13 mouse cellular contexts compared by ENCODE assay signal in genomic region chr9:112188358-112188893, GRCm38 (mm10). TPM values are rescaled to one million over a fixed set of nuclear protein-coding genes. Genes with fewer than 3 reads are reported as not detected.
DNase-seq lines count a peak whose midpoint lies in the region; ATAC-seq and TF ChIP-seq lines count a peak whose summit lies in the region.
"Had no signal": no experiment of that assay in that cellular context is flagged by ENCODE, and none has a peak within 500 bp of the region (broad histone marks: within the 10 kb centered on the region; RNA-seq: fewer than 3 reads in every experiment).

No protein-coding gene starts in this region.

- H3K4me2 ChIP-seq in forebrain, embryonic 15.5 days (replicated peaks): no peak overlapping the region; the same call in 1 of the 2 replicates
- H3K4me2 ChIP-seq in forebrain, embryonic 11.5 days (ENCODE audit: low read depth, low read length, severe bottlenecking): no peak overlapping the region
- H3K4me2 ChIP-seq: liver, embryonic 11.5 days had no signal

- no peaks in the 10 kb centered on the region for H3K9me3 ChIP-seq in forebrain, embryonic 15.5 days
- no peaks in the 10 kb centered on the region for H3K9me3 ChIP-seq in forebrain, embryonic 11.5 days (ENCODE audit: control insufficient read depth, low read length)

- peaks cover 33% of the 10 kb centered on the region for H3K4me1 ChIP-seq in forebrain, embryonic 15.5 days
- peaks cover 7% of the 10 kb centered on the region; the same call in 1 of the 2 replicates for H3K4me1 ChIP-seq in forebrain, embryonic 11.5 days (replicated peaks; ENCODE audit: control insufficient read depth, insufficient read depth, low read length)
- peaks cover 20% of the 10 kb centered on the region for H3K4me1 ChIP-seq in olfactory bulb, adult 2 months (ENCODE audit: control insufficient read depth, insufficient read depth, low read length)

- peak overlapping the region; percentile 65 for H3K27ac ChIP-seq in forebrain, embryonic 15.5 days (replicated peaks)
- H3K27ac ChIP-seq in forebrain, embryonic 11.5 days (ENCODE audit: low read depth, low read length): no peak overlapping the region
- peak overlapping the region; percentile 96 for H3K27ac ChIP-seq in olfactory bulb, adult 2 months (ENCODE audit: insufficient read depth, low read depth, low read length)

- peaks cover 3% of the 10 kb centered on the region; the same call in 1 of the 2 replicates for H3K36me3 ChIP-seq in forebrain, embryonic 15.5 days
- no peaks in the 10 kb centered on the region for H3K36me3 ChIP-seq in forebrain, embryonic 11.5 days (ENCODE audit: control insufficient read depth, insufficient read depth, low read length)

- 21% methylated on average over 12 of the region's 12 CpGs for WGBS in forebrain, embryonic 15.5 days
- WGBS in forebrain, embryonic 11.5 days: 53% methylated on average over 12 of the region's 12 CpGs
- WGBS in olfactory bulb, adult 2 months: 22% methylated on average over 12 of the region's 12 CpGs

- TF ChIP-seq POLR2A in olfactory bulb, adult 2 months (IDR thresholded peaks at IDR 0.05; ENCODE audit: insufficient read depth, low read depth, low read length): no peak

- peak; percentile 29 for ATAC-seq in forebrain, embryonic 15.5 days (replicated peaks)
- no peak for ATAC-seq in forebrain, embryonic 11.5 days (replicated peaks; ENCODE audit: low FRiP score)
- ATAC-seq: Patski had no signal

- H3K27me3 ChIP-seq in forebrain, embryonic 15.5 days: no peaks in the 10 kb centered on the region
- no peaks in the 10 kb centered on the region; the same call in 1 of the 2 replicates for H3K27me3 ChIP-seq in forebrain, embryonic 11.5 days (ENCODE audit: control insufficient read depth, insufficient read depth, low read length)

- DNase-seq in forebrain, embryonic 11.5 days (ENCODE audit: low spot score): no peak
- DNase-seq in right cerebral cortex, postnatal 4 days: peak; percentile 32
- DNase-seq in right cerebral cortex, adult 2 months (ENCODE audit: low spot score in 2 of 2): no peak
- peak; percentile 72 to 81 for DNase-seq in layer of hippocampus, adult 18-20 months (ENCODE audit: low spot score in 2 of 2)
- DNase-seq in adrenal gland, postnatal 4 days (ENCODE audit: low spot score in 2 of 2): no peak
- no peak for DNase-seq in kidney, adult 11 months
- DNase-seq: adrenal gland, postnatal 36 days; B cell, adult 2 months; gastrocnemius, postnatal 25 days had no signal

- no peak overlapping the region for H3K4me3 ChIP-seq in forebrain, embryonic 15.5 days
- H3K4me3 ChIP-seq in forebrain, embryonic 11.5 days (ENCODE audit: low read depth, low read length): no peak overlapping the region
- peak overlapping the region; percentile 42 for H3K4me3 ChIP-seq in olfactory bulb, adult 2 months (ENCODE audit: insufficient read depth, low read depth, low read length)

- TF ChIP-seq CTCF in olfactory bulb, adult 2 months (IDR thresholded peaks at IDR 0.05; ENCODE audit: insufficient read depth, low read depth, low read length): no peak

- no peak overlapping the region for H3K9ac ChIP-seq in forebrain, embryonic 15.5 days (replicated peaks)
- H3K9ac ChIP-seq in forebrain, embryonic 11.5 days (ENCODE audit: low read length): no peak overlapping the region

RNA-seq across cellular contexts. Expression of gene Arpp21, which starts 47.3 kb away (rescaled TPM):
- 71.4 and 76.3 TPM in 2 replicates for polyA plus RNA-seq in forebrain, embryonic 15.5 days (2015; fragmentation: Nextera tagmentation; extraction: Ambion mirVana)
- polyA plus RNA-seq in forebrain, embryonic 11.5 days (2014; fragmentation: Nextera tagmentation; extraction: Ambion mirVana): 1.5 and 2.1 TPM in 2 replicates
- 100 to 1,000 TPM; 204 to 210 TPM for total RNA-seq in layer of hippocampus, adult 18-20 months (2021)
- polyA plus RNA-seq in olfactory bulb, adult 2 months (2012; ENCODE audit: insufficient read depth, insufficient read length, low replicate concordance, missing spikeins): 229 and 639 TPM in 2 replicates
- 1 to 10 TPM in 1 of 2 experiments, under 1 TPM in 1; 0.95 to 4.9 TPM for total RNA-seq in adrenal gland, postnatal 4 days (2021)
- polyA plus RNA-seq: Patski had no signal

Comparison
In these comparisons a context has a peak if more than half of its experiments do, and no peak if none do; other contexts are left out.
1. DNase-seq: peak in right cerebral cortex, postnatal 4 days (single experiment) and layer of hippocampus, adult 18-20 months (2 of 2); none in forebrain, embryonic 11.5 days (single experiment), right cerebral cortex, adult 2 months (0 of 2), adrenal gland, postnatal 4 days (0 of 2) and kidney, adult 11 months (single experiment).
2. RNA of gene Arpp21, which starts 47.3 kb away (polyA plus RNA-seq): 229 to 639 TPM in olfactory bulb, adult 2 months and 71.4 to 76.3 TPM in forebrain, embryonic 15.5 days; 1.5 to 2.1 TPM in forebrain, embryonic 11.5 days; every median in the first group is over 10 times any median in the second.